Mouse (Mus musculus) gastrocnemius, postnatal 10 days (tissue): Measurements from ENCODE around the gene Zfp952. TPM values are rescaled to one million over a fixed set of nuclear protein-coding genes. Genes with fewer than 3 reads are reported as not detected.

ENCODE experiments used
- total RNA-seq, 2 experiments: library from RNA; stranded (reverse); gene quantifications; 2 replicates each; pipeline ENCODE4 v1.2.3; 2021

Gene Zfp952
- total RNA-seq, 2 experiments from 2014 or later = 5.3 to 7.7 TPM

Other genes starting within 250 kb of the Zfp952 start
- gene Zfp871, start 204.8 kb upstream of the Zfp952 start, total RNA-seq = 10 to 100 TPM; 30.6 to 36.4 TPM
- under 1 TPM; 0.77 to 0.87 TPM for gene Zfp811, start 183.2 kb upstream of the Zfp952 start, total RNA-seq
- gene Zfp799, start 162.9 kb upstream of the Zfp952 start, total RNA-seq = 10 to 100 TPM in 1 of 2 experiments, 1 to 10 TPM in 1; 7.0 to 10.9 TPM
- gene Zfp870, start 101.5 kb upstream of the Zfp952 start, total RNA-seq = 1 to 10 TPM; 7.1 to 7.4 TPM
- under 1 TPM; 0.14 to 0.32 TPM for gene Cyp4f14, start 75.8 kb upstream of the Zfp952 start, total RNA-seq
- gene Cyp4f13, start 45.7 kb upstream of the Zfp952 start, total RNA-seq = 10 to 100 TPM in 1 of 2 experiments, 1 to 10 TPM in 1; 7.6 to 11.1 TPM
- 1 to 10 TPM; 2.5 to 3.0 TPM for gene Zfp472, start 27.3 kb upstream of the Zfp952 start, total RNA-seq
- 1 to 10 TPM; 5.0 to 6.3 TPM for gene Zfp763, start 40.3 kb downstream of the Zfp952 start, total RNA-seq
- gene 4921501E09Rik, start 74.9 kb downstream of the Zfp952 start, total RNA-seq = not detected
- gene Zfp563, start 96.2 kb downstream of the Zfp952 start, total RNA-seq = 1 to 10 TPM; 3.8 to 5.8 TPM
- under 1 TPM; 0.05 to 0.43 TPM for gene Morc2b, start 146.6 kb downstream of the Zfp952 start, total RNA-seq
- not detected for gene Olfr55, start 175.3 kb downstream of the Zfp952 start, total RNA-seq
- gene Olfr239, start 198.2 kb downstream of the Zfp952 start, total RNA-seq = not detected
- under 1 TPM; 0.27 to 0.38 TPM for gene Olfr1564, start 228.6 kb downstream of the Zfp952 start, total RNA-seq